Mouse (Mus musculus): Measurements from ENCODE around the gene Atcay. TPM values are rescaled to one million over a fixed set of nuclear protein-coding genes. Genes with fewer than 3 reads are reported as not detected.
"Not testable (repeated sequence)": the region's sequence is repeated elsewhere in the genome, so short reads cannot be mapped to it uniquely, and the experiment has no call there.

Gene Atcay
- polyA plus RNA-seq, 1 experiment from 2014 or later = 1.1 TPM

DNA sequence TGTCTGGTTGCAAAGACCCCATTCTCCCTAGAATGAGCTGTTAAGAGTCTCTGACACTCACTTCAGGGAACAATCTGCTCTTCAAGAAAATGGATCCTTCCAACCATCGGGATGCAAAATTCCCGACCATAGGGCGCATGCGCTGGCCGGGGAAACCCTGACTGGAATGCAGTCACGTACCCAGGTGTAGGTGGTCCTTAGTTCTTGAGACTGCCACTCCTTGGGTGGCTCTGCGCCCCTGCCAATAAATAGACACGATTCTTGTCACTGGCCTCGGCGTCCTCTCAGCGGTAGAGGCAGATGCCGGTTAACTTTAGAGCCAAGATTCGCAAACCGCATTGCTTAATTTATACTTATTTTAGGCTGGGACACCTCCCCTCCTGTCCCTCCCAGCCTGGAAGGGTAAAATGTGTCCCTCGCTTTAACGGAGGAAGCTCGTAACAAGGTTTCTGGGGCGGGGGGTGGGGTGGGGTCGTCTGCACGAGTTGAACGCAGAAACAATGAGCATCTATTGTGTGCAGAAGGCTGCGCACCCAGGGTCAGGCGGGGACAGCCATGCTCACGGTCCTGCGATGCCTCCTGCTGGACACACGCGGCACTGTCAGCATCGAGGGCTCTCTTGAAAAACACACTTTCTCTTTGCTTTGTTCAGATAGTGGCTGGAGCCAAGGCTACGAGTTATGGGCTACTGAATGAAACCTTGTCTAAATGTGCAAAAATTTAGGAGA, 55.9 kb downstream of the Atcay start:
- 6% methylated on average over 29 of the region's 29 CpGs for WGBS
- peak overlapping the region; percentile 41 for H3K4me2 ChIP-seq (replicated peaks; ENCODE audit: low read depth)
- ATAC-seq = peak; percentile 17; the same call in 1 of the 2 replicates
- H3K27me3 ChIP-seq (replicated peaks; ENCODE audit: control insufficient read depth, insufficient read depth, low read length) = no peaks in the 10 kb centered on the region
- H3K4me1 ChIP-seq (replicated peaks; ENCODE audit: control insufficient read depth, insufficient read depth, low read length) = no peaks in the 10 kb centered on the region
- H3K27ac ChIP-seq (ENCODE audit: low read depth, low read length) = no peak overlapping the region
- no peaks in the 10 kb centered on the region for H3K9me3 ChIP-seq (ENCODE audit: control insufficient read depth)
- peak overlapping the region; percentile 4; the same call in 1 of the 2 replicates for H3K4me3 ChIP-seq (ENCODE audit: low read depth, low read length)
- no peak overlapping the region for H3K9ac ChIP-seq (ENCODE audit: low read depth, low read length)
- H3K36me3 ChIP-seq (ENCODE audit: control insufficient read depth, insufficient read depth) = peaks cover 24% of the 10 kb centered on the region
- TF ChIP-seq CTCF (IDR thresholded peaks at IDR 0.05; ENCODE audit: low read depth) = peak; percentile 98

DNA sequence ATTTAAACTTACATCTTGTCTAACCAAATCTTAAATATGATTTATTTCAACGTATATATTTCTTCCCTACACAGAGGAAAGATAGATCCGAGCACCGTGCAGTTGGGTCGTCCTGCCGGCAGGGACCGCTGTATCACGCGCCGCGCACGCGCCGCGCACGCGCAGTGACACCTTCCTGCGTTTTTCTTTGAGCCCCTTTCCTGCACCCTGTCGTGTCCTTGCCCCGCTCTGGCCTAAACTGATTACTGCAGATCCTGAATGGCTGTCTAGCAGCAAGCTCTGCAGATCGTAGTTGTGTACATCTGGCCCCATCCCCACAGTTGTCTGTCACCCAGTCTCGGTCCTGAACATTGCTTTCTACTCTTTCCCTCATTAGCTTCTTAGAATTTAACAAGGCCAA, 57.5 kb downstream of the Atcay start:
- peak overlapping the region; percentile 51 for H3K4me2 ChIP-seq (replicated peaks; ENCODE audit: low read depth)
- H3K4me1 ChIP-seq (replicated peaks; ENCODE audit: control insufficient read depth, insufficient read depth, low read length) = 0 out of 2 replicates have a peak, but pooled peaks cover 2% of the 10 kb centered on the region
- no peak for ATAC-seq
- no peaks in the 10 kb centered on the region for H3K27me3 ChIP-seq (replicated peaks; ENCODE audit: control insufficient read depth, insufficient read depth, low read length)
- 7% methylated on average over 21 of the region's 21 CpGs for WGBS
- H3K27ac ChIP-seq (ENCODE audit: low read depth, low read length) = peak overlapping the region; percentile 31; the same call in 1 of the 2 replicates
- H3K36me3 ChIP-seq (ENCODE audit: control insufficient read depth, insufficient read depth) = peaks cover 7% of the 10 kb centered on the region
- no peaks in the 10 kb centered on the region for H3K9me3 ChIP-seq (ENCODE audit: control insufficient read depth)
- peak; percentile 95 for TF ChIP-seq CTCF (IDR thresholded peaks at IDR 0.05; ENCODE audit: low read depth)
- 0 out of 2 replicates have a peak overlapping the region, but pooled peaks have one; percentile 8 for H3K9ac ChIP-seq (ENCODE audit: low read depth, low read length)
- H3K4me3 ChIP-seq (ENCODE audit: low read depth, low read length) = no peak overlapping the region

DNA sequence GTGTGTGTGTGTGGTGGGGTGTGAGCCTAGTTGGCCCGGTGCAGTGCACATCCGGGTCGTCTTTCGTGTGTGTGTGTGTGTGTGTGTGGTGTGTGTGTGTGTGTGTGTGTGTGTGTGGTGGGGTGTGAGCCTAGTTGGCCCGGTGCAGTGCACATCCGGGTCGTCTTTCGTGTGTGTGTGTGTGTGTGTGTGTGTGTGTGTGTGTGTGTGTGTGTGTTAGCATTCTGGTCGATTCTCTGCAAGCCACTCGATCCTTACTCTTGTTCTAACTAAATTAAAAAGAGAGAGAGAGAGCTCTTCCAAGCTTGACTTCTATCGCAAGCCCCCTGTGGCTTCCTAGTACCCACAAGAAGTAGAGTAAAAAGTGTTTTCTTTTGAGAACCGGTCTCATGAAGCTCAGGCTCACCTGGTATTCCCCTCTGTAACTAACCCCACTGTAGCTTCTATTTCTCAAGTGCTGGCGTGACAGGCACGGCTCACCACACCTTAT, 61.2 kb downstream of the Atcay start:
- H3K9me3 ChIP-seq (ENCODE audit: control insufficient read depth); H3K9ac ChIP-seq (ENCODE audit: low read depth, low read length); H3K4me1 ChIP-seq (replicated peaks; ENCODE audit: control insufficient read depth, insufficient read depth, low read length); H3K4me3 ChIP-seq (ENCODE audit: low read depth, low read length); H3K27me3 ChIP-seq (replicated peaks; ENCODE audit: control insufficient read depth, insufficient read depth, low read length); H3K36me3 ChIP-seq (ENCODE audit: control insufficient read depth, insufficient read depth): not testable (repeated sequence)
- 26% methylated on average over 9 of the region's 14 CpGs for WGBS
- peak; percentile 40; the same call in 1 of the 2 replicates for ATAC-seq
- Histone ChIP-seq H3K27ac (ENCODE audit: low read depth, low read length) (peak overlapping the region; percentile 54; the same call in 1 of the 2 replicates), H3K4me2 (replicated peaks; ENCODE audit: low read depth) (peak overlapping the region; percentile 35)

DNA sequence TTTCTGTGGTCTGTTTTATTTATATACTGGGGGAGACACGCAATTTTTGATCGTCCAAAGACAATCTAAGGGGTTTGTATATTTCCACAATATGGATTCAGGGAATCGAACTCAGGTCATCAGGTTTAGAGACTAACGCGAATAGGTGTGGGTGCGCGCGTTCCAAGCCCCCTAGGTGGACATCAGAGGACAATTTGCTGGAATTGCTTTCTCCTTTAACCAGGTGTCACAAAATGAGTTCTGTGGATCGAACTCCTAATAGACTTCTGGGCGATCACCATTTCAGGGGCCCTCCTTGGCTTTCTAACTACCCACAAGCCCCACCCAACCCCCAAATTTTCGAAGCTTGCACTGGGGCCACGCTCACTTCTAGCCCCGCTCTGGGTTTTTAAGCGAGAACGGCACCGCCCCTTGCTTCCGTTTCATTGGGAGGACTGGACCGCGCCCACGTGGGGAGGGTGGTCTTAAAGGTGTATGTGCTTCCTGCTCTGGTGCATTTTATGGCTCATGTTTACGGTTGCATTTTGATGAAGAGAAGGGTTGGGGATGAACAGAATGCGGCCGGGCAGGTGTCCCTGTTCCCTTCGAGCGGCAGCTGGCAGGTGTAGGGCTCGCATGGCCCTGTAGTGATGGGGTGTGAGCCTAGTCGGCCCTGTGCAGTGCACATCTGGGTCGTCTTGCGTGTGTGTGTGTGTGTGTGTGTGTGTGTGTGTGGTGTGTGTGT, 62.0 kb downstream of the Atcay start:
- no peak for TF ChIP-seq CTCF (IDR thresholded peaks at IDR 0.05; ENCODE audit: low read depth)
- Histone ChIP-seq H3K4me3 (ENCODE audit: low read depth, low read length) (peak overlapping the region; percentile 40), H3K27me3 (replicated peaks; ENCODE audit: control insufficient read depth, insufficient read depth, low read length) (no peaks in the 10 kb centered on the region), H3K36me3 (ENCODE audit: control insufficient read depth, insufficient read depth) (peaks cover 3% of the 10 kb centered on the region; the same call in 1 of the 2 replicates), H3K9me3 (ENCODE audit: control insufficient read depth) (no peaks in the 10 kb centered on the region), H3K9ac (ENCODE audit: low read depth, low read length) (peak overlapping the region; percentile 5; the same call in 1 of the 2 replicates), H3K4me2 (replicated peaks; ENCODE audit: low read depth) (peak overlapping the region; percentile 88), H3K4me1 (replicated peaks; ENCODE audit: control insufficient read depth, insufficient read depth, low read length) (0 out of 2 replicates have a peak, but pooled peaks cover 4% of the 10 kb centered on the region), H3K27ac (ENCODE audit: low read depth, low read length) (peak overlapping the region; percentile 77)
- ATAC-seq = peak; percentile 20; the same call in 1 of the 2 replicates
- 1% methylated on average over 29 of the region's 29 CpGs for WGBS

DNA sequence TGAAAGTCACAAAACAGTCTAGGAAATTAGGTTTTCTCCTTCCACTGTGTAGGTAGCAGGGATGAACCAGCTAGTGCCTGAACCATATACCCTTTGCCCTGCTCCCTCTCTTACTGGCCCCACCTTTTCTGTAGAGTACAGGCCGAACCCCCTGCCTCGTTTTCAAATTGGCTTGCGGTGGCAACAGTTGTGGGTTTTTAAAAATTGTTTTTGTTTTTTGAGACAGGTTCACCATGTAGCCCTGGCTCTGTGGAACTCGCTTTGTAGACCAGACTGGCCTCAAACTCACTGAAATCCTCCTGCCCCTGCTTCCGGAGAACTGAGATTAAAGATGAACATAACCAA, 62.6 kb downstream of the Atcay start:
- peaks cover 7% of the 10 kb centered on the region; the same call in 1 of the 2 replicates for H3K36me3 ChIP-seq (ENCODE audit: control insufficient read depth, insufficient read depth)
- 11% methylated on average over 5 of the region's 5 CpGs for WGBS
- no peak for TF ChIP-seq CTCF (IDR thresholded peaks at IDR 0.05; ENCODE audit: low read depth)
- 0 out of 2 replicates have a peak, but pooled peaks cover 4% of the 10 kb centered on the region for H3K4me1 ChIP-seq (replicated peaks; ENCODE audit: control insufficient read depth, insufficient read depth, low read length)
- no peaks in the 10 kb centered on the region for H3K27me3 ChIP-seq (replicated peaks; ENCODE audit: control insufficient read depth, insufficient read depth, low read length)
- H3K27ac ChIP-seq (ENCODE audit: low read depth, low read length) = peak overlapping the region; percentile 77; the same call in 1 of the 2 replicates
- peak overlapping the region; percentile 5; the same call in 1 of the 2 replicates for H3K9ac ChIP-seq (ENCODE audit: low read depth, low read length)
- peak overlapping the region; percentile 40 for H3K4me3 ChIP-seq (ENCODE audit: low read depth, low read length)
- ATAC-seq = peak; percentile 37
- H3K9me3 ChIP-seq (ENCODE audit: control insufficient read depth) = no peaks in the 10 kb centered on the region
- H3K4me2 ChIP-seq (replicated peaks; ENCODE audit: low read depth) = peak overlapping the region; percentile 88
